Mouse (Mus musculus): ENCODE measurements around the gene Arhgef10l. TPM values are rescaled to one million over a fixed set of nuclear protein-coding genes. Genes with fewer than 3 reads are reported as not detected.

The Arhgef10l gene
- polyA plus RNA-seq, 1 experiment from 2014 or later: 31.2 TPM

- Histone ChIP-seq H3K4me1 (peaks cover 13% of the 10 kb centered on the region), H3K9ac (no peak overlapping the region), H3K4me2 (replicated peaks) (no peak overlapping the region), H3K9me3 (replicated peaks) (no peaks in the 10 kb centered on the region), H3K4me3 (no peak overlapping the region), H3K27me3 (peaks cover 7% of the 10 kb centered on the region; the same call in 1 of the 2 replicates), H3K27ac (no peak overlapping the region), H3K36me3 (no peaks in the 10 kb centered on the region)
- WGBS: 83% methylated on average over 5 of the region's 5 CpGs
- ATAC-seq (ENCODE audit: low FRiP score): no peak
These were observed 23.1 kb upstream of the Arhgef10l start for GRCm38 (mm10) chr4:140688826-140689425.

- 63% methylated on average over 11 of the region's 12 CpGs for WGBS
- peaks cover 7% of the 10 kb centered on the region; the same call in 1 of the 2 replicates for H3K27me3 ChIP-seq
- H3K9ac ChIP-seq: no peak overlapping the region
- H3K9me3 ChIP-seq (replicated peaks): no peaks in the 10 kb centered on the region
- no peak overlapping the region for H3K4me2 ChIP-seq (replicated peaks)
- H3K36me3 ChIP-seq: no peaks in the 10 kb centered on the region
- H3K4me3 ChIP-seq: no peak overlapping the region
- H3K4me1 ChIP-seq: peaks cover 17% of the 10 kb centered on the region
- H3K27ac ChIP-seq: no peak overlapping the region
- no peak for ATAC-seq (ENCODE audit: low FRiP score)
These were observed 22.4 kb upstream of the Arhgef10l start for GRCm38 (mm10) chr4:140688044-140688825.

- Histone ChIP-seq H3K9ac (no peak overlapping the region), H3K27ac (no peak overlapping the region), H3K36me3 (no peaks in the 10 kb centered on the region), H3K27me3 (peaks cover 6% of the 10 kb centered on the region; the same call in 1 of the 2 replicates), H3K9me3 (replicated peaks) (no peaks in the 10 kb centered on the region), H3K4me1 (peaks cover 17% of the 10 kb centered on the region), H3K4me2 (replicated peaks) (peak overlapping the region; percentile 38; the same call in 1 of the 2 replicates), H3K4me3 (no peak overlapping the region)
- WGBS: 36% methylated on average over 6 of the region's 6 CpGs
- ATAC-seq (ENCODE audit: low FRiP score): no peak
These were observed 19.1 kb upstream of the Arhgef10l start for GRCm38 (mm10) chr4:140684881-140685303.

DNA sequence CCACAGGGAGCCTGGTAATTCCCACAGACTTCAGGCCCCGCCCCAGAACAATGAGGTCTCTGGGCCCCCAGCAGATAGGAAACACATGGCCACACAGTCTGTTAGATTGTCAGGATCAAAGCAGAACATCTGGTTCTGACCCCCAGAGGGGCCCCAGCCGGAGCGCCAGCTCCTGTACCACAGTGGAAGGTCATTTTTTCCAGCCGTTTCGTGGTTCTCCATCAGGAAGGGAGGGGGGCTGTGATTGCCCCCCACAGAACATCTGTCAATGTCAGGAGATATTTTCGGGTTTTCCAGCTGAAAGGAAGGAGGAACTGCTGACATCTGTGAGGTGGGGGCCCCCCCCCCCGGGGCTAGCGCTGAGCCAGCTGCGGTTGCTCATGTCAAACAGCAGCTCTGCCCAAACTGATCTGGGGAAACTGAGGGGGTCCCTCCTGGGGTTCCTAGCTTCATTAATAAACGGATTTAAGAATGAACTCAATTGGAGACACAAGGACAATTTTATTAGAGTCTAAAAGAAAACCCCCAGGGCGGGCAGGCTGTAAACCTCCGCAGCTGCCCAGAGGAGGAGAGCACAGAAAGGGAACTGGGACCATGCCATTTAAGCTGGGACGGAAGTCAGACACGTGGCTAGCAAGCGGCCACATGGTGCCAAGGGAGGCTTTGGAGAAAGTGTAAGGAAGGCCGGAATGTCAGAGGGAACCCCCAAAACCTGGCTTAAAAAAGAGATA is 18.5 kb upstream of the Arhgef10l start:
- WGBS: 7% methylated on average over 16 of the region's 16 CpGs
- Histone ChIP-seq H3K4me1 (peaks cover 19% of the 10 kb centered on the region), H3K9ac (0 out of 2 replicates have a peak overlapping the region, but pooled peaks have one; percentile 8), H3K27me3 (peaks cover 6% of the 10 kb centered on the region; the same call in 1 of the 2 replicates), H3K36me3 (no peaks in the 10 kb centered on the region), H3K9me3 (replicated peaks) (no peaks in the 10 kb centered on the region), H3K4me2 (replicated peaks) (peak overlapping the region; percentile 38), H3K27ac (peak overlapping the region; percentile 30), H3K4me3 (no peak overlapping the region)
- ATAC-seq (ENCODE audit: low FRiP score): peak; percentile 53; the same call in 1 of the 2 replicates

DNA sequence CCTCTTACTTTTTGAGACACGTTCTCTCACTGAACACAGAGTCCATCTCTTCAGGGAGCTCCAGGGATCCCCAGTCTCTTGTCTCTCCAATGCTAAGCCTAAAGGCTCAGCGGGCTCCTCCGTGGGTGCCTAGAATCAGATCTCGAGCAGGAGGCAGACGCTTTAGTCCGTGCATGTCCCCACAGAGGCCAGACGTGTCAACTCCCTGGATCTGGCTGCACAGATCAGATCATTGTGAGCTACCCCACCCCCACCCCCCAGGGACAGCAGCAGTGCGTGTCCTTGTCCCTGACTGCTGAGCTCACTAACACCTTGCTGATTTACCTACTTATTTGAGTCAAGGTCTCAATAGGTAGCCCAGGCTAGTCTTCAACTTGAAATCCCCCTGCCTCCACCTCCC is 17.8 kb upstream of the Arhgef10l start:
- H3K27ac ChIP-seq: no peak overlapping the region
- ATAC-seq (ENCODE audit: low FRiP score): no peak
- H3K36me3 ChIP-seq: no peaks in the 10 kb centered on the region
- H3K4me3 ChIP-seq: no peak overlapping the region
- H3K9me3 ChIP-seq (replicated peaks): no peaks in the 10 kb centered on the region
- no peak overlapping the region for H3K9ac ChIP-seq
- peaks cover 6% of the 10 kb centered on the region; the same call in 1 of the 2 replicates for H3K27me3 ChIP-seq
- H3K4me2 ChIP-seq (replicated peaks): no peak overlapping the region
- peaks cover 19% of the 10 kb centered on the region for H3K4me1 ChIP-seq
- 36% methylated on average over 8 of the region's 8 CpGs for WGBS

- Histone ChIP-seq H3K27me3 (peaks cover 3% of the 10 kb centered on the region; the same call in 1 of the 2 replicates), H3K4me2 (replicated peaks) (no peak overlapping the region), H3K36me3 (no peaks in the 10 kb centered on the region), H3K4me3 (no peak overlapping the region), H3K9ac (no peak overlapping the region), H3K9me3 (replicated peaks) (no peaks in the 10 kb centered on the region), H3K27ac (no peak overlapping the region), H3K4me1 (peaks cover 19% of the 10 kb centered on the region)
- ATAC-seq (ENCODE audit: low FRiP score): no peak
- 58% methylated on average over 8 of the region's 8 CpGs for WGBS
These were observed 15.1 kb upstream of the Arhgef10l start for GRCm38 (mm10) chr4:140680731-140681397.

- WGBS: 28% methylated on average over 15 of the region's 18 CpGs
- Histone ChIP-seq H3K4me2 (replicated peaks) (peak overlapping the region; percentile 21; the same call in 1 of the 2 replicates), H3K27me3 (peaks cover 3% of the 10 kb centered on the region; the same call in 1 of the 2 replicates), H3K36me3 (no peaks in the 10 kb centered on the region), H3K9ac (no peak overlapping the region), H3K9me3 (replicated peaks) (no peaks in the 10 kb centered on the region), H3K4me1 (peaks cover 16% of the 10 kb centered on the region), H3K4me3 (no peak overlapping the region), H3K27ac (no peak overlapping the region)
- no peak for ATAC-seq (ENCODE audit: low FRiP score)
These were observed 14.0 kb upstream of the Arhgef10l start for GRCm38 (mm10) chr4:140679723-140680380.

- ATAC-seq (ENCODE audit: low FRiP score): no peak
- Histone ChIP-seq H3K27ac (no peak overlapping the region), H3K4me2 (replicated peaks) (no peak overlapping the region), H3K27me3 (peaks cover 3% of the 10 kb centered on the region; the same call in 1 of the 2 replicates), H3K9me3 (replicated peaks) (no peaks in the 10 kb centered on the region), H3K36me3 (no peaks in the 10 kb centered on the region), H3K4me1 (peaks cover 8% of the 10 kb centered on the region), H3K4me3 (no peak overlapping the region), H3K9ac (no peak overlapping the region)
- 11% methylated on average over 5 of the region's 5 CpGs for WGBS
These were observed 13.2 kb upstream of the Arhgef10l start for GRCm38 (mm10) chr4:140679038-140679437.

GRCm38 (mm10) chr4:140674345-140674926 is 8.6 kb upstream of the Arhgef10l start:
- H3K27ac ChIP-seq: no peak overlapping the region
- ATAC-seq (ENCODE audit: low FRiP score): peak; percentile 65

GRCm38 (mm10) chr4:140673527-140674264 is 7.9 kb upstream of the Arhgef10l start:
- no peaks in the 10 kb centered on the region for H3K27me3 ChIP-seq
- H3K4me2 ChIP-seq (replicated peaks): no peak overlapping the region
- no peak overlapping the region for H3K9ac ChIP-seq
- WGBS: 35% methylated on average over 12 of the region's 12 CpGs
- no peaks in the 10 kb centered on the region for H3K9me3 ChIP-seq (replicated peaks)
- no peaks in the 10 kb centered on the region for H3K4me1 ChIP-seq
- H3K27ac ChIP-seq: no peak overlapping the region
- no peak overlapping the region for H3K4me3 ChIP-seq
- no peaks in the 10 kb centered on the region for H3K36me3 ChIP-seq
- peak; percentile 36; the same call in 1 of the 2 replicates for ATAC-seq (ENCODE audit: low FRiP score)

More at GRCm38 (mm10) chr4:140674345-140674926, 8.6 kb upstream of the Arhgef10l start:
- Histone ChIP-seq H3K36me3 (no peaks in the 10 kb centered on the region), H3K27me3 (no peaks in the 10 kb centered on the region), H3K9me3 (replicated peaks) (no peaks in the 10 kb centered on the region), H3K9ac (no peak overlapping the region), H3K4me2 (replicated peaks) (no peak overlapping the region), H3K4me1 (no peaks in the 10 kb centered on the region), H3K4me3 (no peak overlapping the region)
- WGBS: 35% methylated on average over 12 of the region's 13 CpGs

Data from hindbrain, embryonic 12.5 days (tissue).